Mouse (Mus musculus): ENCODE results near the gene Nt5c2. TPM values are rescaled to one million over a fixed set of nuclear protein-coding genes. Genes with fewer than 3 reads are reported as not detected.

Gene Nt5c2
- 84.2 and 106 TPM in 2 replicates for polyA plus RNA-seq (2014; fragmentation: Nextera tagmentation; extraction: Ambion mirVana)

DNA sequence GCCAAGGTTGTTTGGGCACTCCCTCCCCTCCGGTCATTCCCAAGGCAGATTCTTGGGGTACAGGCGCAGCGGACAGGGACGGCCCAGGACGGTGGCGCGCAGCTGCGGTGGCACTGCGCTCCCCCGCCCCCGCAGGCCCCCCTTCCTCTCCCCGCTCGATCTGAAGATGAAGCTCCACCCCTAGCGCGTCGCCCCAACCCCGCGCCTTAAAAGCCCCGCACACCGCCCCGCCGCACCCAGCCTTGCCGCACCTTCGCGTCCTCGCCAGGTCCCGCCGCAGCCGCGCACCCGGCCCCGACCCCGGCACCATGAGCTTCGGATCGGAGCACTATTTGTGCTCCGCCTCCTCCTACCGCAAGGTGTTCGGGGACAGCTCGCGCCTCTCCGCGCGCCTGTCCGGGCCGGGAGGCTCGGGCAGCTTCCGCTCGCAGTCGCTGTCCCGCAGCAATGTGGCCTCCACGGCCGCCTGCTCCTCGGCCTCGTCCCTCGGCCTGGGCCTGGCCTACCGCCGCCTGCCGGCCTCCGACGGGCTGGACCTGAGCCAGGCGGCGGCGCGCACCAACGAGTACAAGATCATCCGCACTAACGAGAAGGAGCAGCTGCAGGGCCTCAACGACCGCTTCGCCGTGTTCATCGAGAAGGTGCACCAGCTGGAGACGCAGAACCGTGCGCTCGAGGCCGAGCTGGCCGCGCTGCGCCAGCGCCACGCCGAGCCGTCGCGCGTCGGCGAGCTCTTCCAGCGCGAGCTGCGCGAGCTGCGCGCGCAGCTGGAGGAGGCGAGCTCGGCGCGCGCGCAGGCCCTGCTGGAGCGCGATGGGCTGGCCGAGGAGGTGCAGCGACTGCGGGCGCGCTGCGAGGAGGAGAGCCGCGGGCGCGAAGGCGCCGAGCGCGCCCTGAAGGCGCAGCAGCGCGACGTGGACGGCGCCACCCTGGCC, at the start of gene Nt5c2, which contains the start of gene Ina:
Gene Nt5c2 (minus strand): TSS at position 707 of the 935 bp plus-strand sequence.
Gene Ina (plus strand): TSS at position 252 of the 935 bp plus-strand sequence.
- under 1% methylated on average over 120 of the region's 124 CpGs for WGBS
- H3K27me3 ChIP-seq (ENCODE audit: control insufficient read depth, insufficient read depth, low read length): peaks cover 38% of the 10 kb centered on the region
- H3K27ac ChIP-seq (ENCODE audit: low read length): no peak within 1 kb of the TSS; the same call in 1 of the 2 replicates
- H3K4me2 ChIP-seq (replicated peaks; ENCODE audit: low read depth, low read length): peak within 1 kb of the TSS; percentile 90
- peak; percentile 79 for ATAC-seq (ENCODE audit: insufficient number of reproducible peaks, insufficient read depth, low FRiP score, low read depth)
- H3K9me3 ChIP-seq (ENCODE audit: control insufficient read depth, low read depth, low read length): no peaks in the 10 kb centered on the region
- H3K9ac ChIP-seq (replicated peaks; ENCODE audit: low read depth, low read length): no peak within 1 kb of the TSS
- H3K36me3 ChIP-seq (ENCODE audit: control insufficient read depth, insufficient read depth, low read length): no peaks in the 10 kb centered on the region
- H3K4me3 ChIP-seq (ENCODE audit: low read depth, low read length): peak within 1 kb of the TSS; percentile 44
- peaks cover 11% of the 10 kb centered on the region; the same call in 1 of the 2 replicates for H3K4me1 ChIP-seq (ENCODE audit: control insufficient read depth, insufficient read depth, low read length)

DNA sequence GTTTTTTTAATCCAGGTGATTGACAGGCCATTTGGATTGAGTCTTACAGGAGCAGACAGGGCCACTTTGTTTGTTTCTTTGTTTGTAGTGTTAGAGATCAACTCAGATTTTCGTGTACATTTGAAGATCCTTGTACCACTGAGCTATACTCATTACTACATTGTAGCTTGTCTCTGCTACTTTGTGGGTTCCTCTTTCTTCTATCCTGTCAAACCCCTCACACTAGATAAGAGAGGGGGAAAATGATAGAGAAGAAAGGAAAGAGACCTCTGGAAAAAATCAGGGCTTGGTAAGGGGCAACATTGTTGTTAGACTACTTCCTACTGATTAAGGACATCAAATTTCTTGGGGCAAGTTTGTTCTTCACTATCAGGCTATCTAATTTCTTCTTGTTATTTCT, 42.7 kb upstream of the Nt5c2 start:
- Histone ChIP-seq H3K27ac (ENCODE audit: low read length) (no peak overlapping the region), H3K9me3 (ENCODE audit: control insufficient read depth, low read depth, low read length) (no peaks in the 10 kb centered on the region), H3K9ac (replicated peaks; ENCODE audit: low read depth, low read length) (no peak overlapping the region), H3K36me3 (ENCODE audit: control insufficient read depth, insufficient read depth, low read length) (no peaks in the 10 kb centered on the region), H3K4me3 (ENCODE audit: low read depth, low read length) (no peak overlapping the region), H3K4me2 (replicated peaks; ENCODE audit: low read depth, low read length) (no peak overlapping the region), H3K27me3 (ENCODE audit: control insufficient read depth, insufficient read depth, low read length) (no peaks in the 10 kb centered on the region), H3K4me1 (ENCODE audit: control insufficient read depth, insufficient read depth, low read length) (no peaks in the 10 kb centered on the region)
- 75% methylated on average over 1 of the region's 1 CpGs for WGBS
- no peak for ATAC-seq (ENCODE audit: insufficient number of reproducible peaks, insufficient read depth, low FRiP score, low read depth)

DNA sequence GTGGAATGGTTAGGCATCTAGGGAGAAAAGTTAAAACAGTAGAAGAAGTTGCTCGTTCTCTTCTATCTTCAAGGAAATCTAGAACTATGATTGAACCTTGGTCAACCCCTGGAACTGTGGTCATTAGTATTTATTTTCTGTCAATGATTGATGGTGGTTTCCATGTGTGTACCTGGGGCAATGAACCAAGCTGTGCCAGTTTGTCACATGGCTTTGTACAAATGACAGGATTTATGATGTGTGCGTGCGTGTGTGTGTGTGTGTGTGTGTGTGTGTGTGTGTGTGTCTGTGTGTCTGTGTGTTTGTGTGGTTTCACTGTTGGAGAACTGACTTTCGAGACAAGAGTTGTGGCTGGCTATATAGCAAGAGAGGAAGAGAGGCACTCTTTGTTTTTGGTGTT, 38.5 kb upstream of the Nt5c2 start:
- 72% methylated on average over 4 of the region's 4 CpGs for WGBS
- Histone ChIP-seq H3K9ac (replicated peaks; ENCODE audit: low read depth, low read length) (no peak overlapping the region), H3K27me3 (ENCODE audit: control insufficient read depth, insufficient read depth, low read length) (no peaks in the 10 kb centered on the region), H3K4me1 (ENCODE audit: control insufficient read depth, insufficient read depth, low read length) (peaks cover 12% of the 10 kb centered on the region; the same call in 1 of the 2 replicates), H3K4me2 (replicated peaks; ENCODE audit: low read depth, low read length) (no peak overlapping the region), H3K4me3 (ENCODE audit: low read depth, low read length) (no peak overlapping the region), H3K36me3 (ENCODE audit: control insufficient read depth, insufficient read depth, low read length) (no peaks in the 10 kb centered on the region), H3K9me3 (ENCODE audit: control insufficient read depth, low read depth, low read length) (no peaks in the 10 kb centered on the region), H3K27ac (ENCODE audit: low read length) (no peak overlapping the region)
- ATAC-seq (ENCODE audit: insufficient number of reproducible peaks, insufficient read depth, low FRiP score, low read depth): no peak

DNA sequence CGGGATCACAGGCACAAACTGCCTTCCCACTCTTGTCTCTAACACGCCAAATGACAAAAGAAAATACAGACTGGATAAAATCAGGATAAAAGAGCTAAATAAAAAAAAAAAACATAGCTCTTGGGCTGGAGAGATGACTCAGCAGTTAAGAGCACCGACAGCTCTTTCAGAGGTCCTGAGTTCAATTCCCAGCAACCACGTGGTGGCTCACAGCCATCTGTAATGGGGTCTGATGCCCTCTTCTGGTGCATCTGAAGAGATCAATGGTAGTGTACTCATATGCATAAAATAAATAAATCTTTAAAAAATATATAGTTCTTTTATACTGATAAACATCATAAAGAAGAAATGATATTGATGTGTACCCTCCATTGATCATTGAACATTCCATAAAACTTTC, 38.0 kb upstream of the Nt5c2 start:
- H3K36me3 ChIP-seq (ENCODE audit: control insufficient read depth, insufficient read depth, low read length): no peaks in the 10 kb centered on the region
- no peaks in the 10 kb centered on the region for H3K27me3 ChIP-seq (ENCODE audit: control insufficient read depth, insufficient read depth, low read length)
- no peak overlapping the region for H3K4me2 ChIP-seq (replicated peaks; ENCODE audit: low read depth, low read length)
- H3K27ac ChIP-seq (ENCODE audit: low read length): no peak overlapping the region
- H3K9ac ChIP-seq (replicated peaks; ENCODE audit: low read depth, low read length): no peak overlapping the region
- no peak for ATAC-seq (ENCODE audit: insufficient number of reproducible peaks, insufficient read depth, low FRiP score, low read depth)
- H3K9me3 ChIP-seq (ENCODE audit: control insufficient read depth, low read depth, low read length): no peaks in the 10 kb centered on the region
- WGBS: 82% methylated on average over 4 of the region's 4 CpGs
- H3K4me1 ChIP-seq (ENCODE audit: control insufficient read depth, insufficient read depth, low read length): peaks cover 12% of the 10 kb centered on the region; the same call in 1 of the 2 replicates
- no peak overlapping the region for H3K4me3 ChIP-seq (ENCODE audit: low read depth, low read length)

DNA sequence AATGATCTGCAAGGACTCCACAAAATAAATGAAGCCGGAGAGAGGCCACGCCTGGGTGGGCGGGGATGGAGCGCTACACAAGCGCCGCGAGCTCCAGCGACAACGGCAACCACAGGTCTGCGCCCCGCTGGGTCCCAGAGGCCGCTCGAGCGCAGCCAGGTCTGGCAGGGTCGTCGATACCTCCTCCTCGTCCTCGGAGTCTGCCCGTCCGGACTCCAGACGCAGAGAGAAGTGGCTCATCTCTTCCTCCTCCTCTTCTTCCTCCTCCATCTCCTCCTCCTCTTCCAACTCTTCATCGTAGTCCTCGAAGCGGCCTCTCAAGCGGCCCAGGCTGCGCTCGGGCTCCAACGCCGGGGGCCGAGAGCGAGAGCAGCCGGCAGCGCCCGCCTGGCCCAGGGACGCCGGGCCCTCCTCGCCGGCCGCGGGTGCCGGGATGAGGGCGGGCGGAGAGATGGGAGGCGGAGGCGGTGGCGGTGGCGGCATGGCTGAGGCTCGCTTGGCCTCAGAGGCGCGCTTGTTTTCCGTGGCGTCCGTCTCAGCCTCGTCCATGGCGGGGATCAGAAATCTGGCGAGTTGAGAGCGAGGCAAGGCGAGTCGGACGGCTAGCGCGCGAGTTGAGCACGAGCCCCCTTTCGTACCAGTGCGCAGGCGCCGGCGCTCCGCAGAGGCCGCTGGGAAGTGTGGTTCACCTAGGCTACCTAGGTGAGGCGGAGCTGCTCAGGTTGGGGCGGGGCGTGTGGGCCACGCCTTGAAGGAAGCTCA, 35.5 kb upstream of the Nt5c2 start, which contains the start of gene Pcgf6:
Gene Pcgf6 (minus strand): TSS at position 636 of the 762 bp plus-strand sequence.
- Histone ChIP-seq H3K27ac (ENCODE audit: low read length) (peak within 1 kb of the TSS; percentile 82), H3K4me3 (ENCODE audit: low read depth, low read length) (peak within 1 kb of the TSS; percentile 68), H3K9ac (replicated peaks; ENCODE audit: low read depth, low read length) (peak within 1 kb of the TSS; percentile 78), H3K4me1 (ENCODE audit: control insufficient read depth, insufficient read depth, low read length) (peaks cover 12% of the 10 kb centered on the region; the same call in 1 of the 2 replicates), H3K4me2 (replicated peaks; ENCODE audit: low read depth, low read length) (peak within 1 kb of the TSS; percentile 54), H3K27me3 (ENCODE audit: control insufficient read depth, insufficient read depth, low read length) (no peaks in the 10 kb centered on the region), H3K9me3 (ENCODE audit: control insufficient read depth, low read depth, low read length) (no peaks in the 10 kb centered on the region), H3K36me3 (ENCODE audit: control insufficient read depth, insufficient read depth, low read length) (0 out of 2 replicates have a peak, but pooled peaks cover 2% of the 10 kb centered on the region)
- peak; percentile 89 for ATAC-seq (ENCODE audit: insufficient number of reproducible peaks, insufficient read depth, low FRiP score, low read depth)
- WGBS: under 1% methylated on average over 75 of the region's 75 CpGs

DNA sequence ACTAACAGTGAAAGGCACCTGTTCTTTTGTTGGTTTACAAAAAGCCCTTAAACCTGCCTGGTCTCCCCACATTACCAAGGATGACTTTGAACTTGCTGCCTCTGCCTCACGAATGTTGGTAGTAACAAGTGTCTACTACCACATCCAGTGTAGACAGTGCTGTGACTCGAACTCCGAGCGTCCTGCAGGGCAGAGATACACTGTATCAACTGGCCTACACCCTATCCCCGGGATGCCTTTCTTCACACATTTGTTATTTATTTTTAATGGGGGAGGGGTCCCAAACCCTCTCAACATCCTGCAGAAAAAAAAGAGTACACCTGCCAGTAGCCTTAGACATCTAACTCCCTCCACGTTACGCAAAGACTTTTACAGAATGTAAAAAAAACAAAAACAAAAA, 34.9 kb upstream of the Nt5c2 start:
- no peaks in the 10 kb centered on the region for H3K27me3 ChIP-seq (ENCODE audit: control insufficient read depth, insufficient read depth, low read length)
- peaks cover 12% of the 10 kb centered on the region; the same call in 1 of the 2 replicates for H3K4me1 ChIP-seq (ENCODE audit: control insufficient read depth, insufficient read depth, low read length)
- no peaks in the 10 kb centered on the region for H3K9me3 ChIP-seq (ENCODE audit: control insufficient read depth, low read depth, low read length)
- 3% methylated on average over 7 of the region's 7 CpGs for WGBS
- H3K9ac ChIP-seq (replicated peaks; ENCODE audit: low read depth, low read length): no peak overlapping the region
- H3K36me3 ChIP-seq (ENCODE audit: control insufficient read depth, insufficient read depth, low read length): 0 out of 2 replicates have a peak, but pooled peaks cover 2% of the 10 kb centered on the region
- ATAC-seq (ENCODE audit: insufficient number of reproducible peaks, insufficient read depth, low FRiP score, low read depth): no peak
- H3K4me3 ChIP-seq (ENCODE audit: low read depth, low read length): peak overlapping the region; percentile 68
- peak overlapping the region; percentile 54 for H3K4me2 ChIP-seq (replicated peaks; ENCODE audit: low read depth, low read length)
- H3K27ac ChIP-seq (ENCODE audit: low read length): no peak overlapping the region

DNA sequence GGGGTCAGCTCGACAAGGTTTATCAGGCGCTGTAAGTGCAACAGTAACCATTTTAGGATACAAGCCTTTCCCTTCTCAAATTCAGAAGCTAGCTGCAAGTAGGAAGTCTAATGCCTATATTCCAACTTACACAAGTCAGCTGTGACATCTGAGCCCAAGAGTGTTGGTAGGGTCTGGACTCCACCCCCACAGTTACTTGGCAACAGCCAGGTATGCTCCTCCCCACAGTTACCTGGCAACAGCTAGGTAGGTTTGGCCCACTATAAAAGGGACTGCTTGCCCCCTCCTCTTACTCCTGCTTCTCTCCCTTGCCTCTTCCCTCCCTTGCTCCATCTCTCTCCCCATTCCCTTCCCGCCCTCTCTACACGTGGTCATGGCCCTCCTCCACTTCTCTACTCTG, 34.1 kb upstream of the Nt5c2 start:
- Histone ChIP-seq H3K4me1 (ENCODE audit: control insufficient read depth, insufficient read depth, low read length) (peaks cover 12% of the 10 kb centered on the region; the same call in 1 of the 2 replicates), H3K9ac (replicated peaks; ENCODE audit: low read depth, low read length) (no peak overlapping the region), H3K27me3 (ENCODE audit: control insufficient read depth, insufficient read depth, low read length) (no peaks in the 10 kb centered on the region), H3K4me3 (ENCODE audit: low read depth, low read length) (no peak overlapping the region), H3K4me2 (replicated peaks; ENCODE audit: low read depth, low read length) (peak overlapping the region; percentile 54; the same call in 1 of the 2 replicates), H3K9me3 (ENCODE audit: control insufficient read depth, low read depth, low read length) (no peaks in the 10 kb centered on the region), H3K27ac (ENCODE audit: low read length) (no peak overlapping the region), H3K36me3 (ENCODE audit: control insufficient read depth, insufficient read depth, low read length) (0 out of 2 replicates have a peak, but pooled peaks cover 2% of the 10 kb centered on the region)
- 57% methylated on average over 4 of the region's 4 CpGs for WGBS
- ATAC-seq (ENCODE audit: insufficient number of reproducible peaks, insufficient read depth, low FRiP score, low read depth): no peak

DNA sequence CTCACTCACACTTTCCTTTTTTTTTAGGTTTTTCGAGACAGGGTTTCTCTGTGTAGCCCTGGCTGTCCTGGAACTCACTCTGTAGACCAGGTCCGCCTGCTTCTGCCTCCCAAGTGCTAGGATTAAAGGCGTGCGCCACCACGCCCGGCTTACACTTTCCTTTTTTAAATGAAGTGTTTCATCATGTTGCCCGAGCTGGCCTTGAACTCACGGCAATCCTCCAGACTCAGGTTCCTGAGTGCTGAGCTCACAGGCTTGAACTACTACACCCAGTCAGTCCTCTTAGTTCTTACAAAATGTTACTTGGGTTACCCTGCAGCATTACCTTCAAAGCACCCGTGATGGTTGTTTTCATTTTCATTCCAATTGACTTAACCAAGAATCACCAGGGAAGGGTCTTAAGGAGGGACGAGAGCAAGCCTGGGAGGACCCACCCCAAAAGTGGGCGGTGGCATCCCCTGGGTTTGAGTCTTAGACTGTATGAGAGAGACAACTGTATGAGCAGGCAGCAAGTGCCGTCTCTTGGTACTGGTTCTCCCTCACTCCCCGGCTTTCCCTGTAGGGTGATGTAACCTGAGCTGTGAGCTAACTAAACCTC, 32.4 kb upstream of the Nt5c2 start:
- H3K4me2 ChIP-seq (replicated peaks; ENCODE audit: low read depth, low read length): no peak overlapping the region
- no peak overlapping the region for H3K9ac ChIP-seq (replicated peaks; ENCODE audit: low read depth, low read length)
- ATAC-seq (ENCODE audit: insufficient number of reproducible peaks, insufficient read depth, low FRiP score, low read depth): no peak
- no peaks in the 10 kb centered on the region for H3K27me3 ChIP-seq (ENCODE audit: control insufficient read depth, insufficient read depth, low read length)
- H3K36me3 ChIP-seq (ENCODE audit: control insufficient read depth, insufficient read depth, low read length): peaks cover 5% of the 10 kb centered on the region; the same call in 1 of the 2 replicates
- 81% methylated on average over 13 of the region's 13 CpGs for WGBS
- H3K9me3 ChIP-seq (ENCODE audit: control insufficient read depth, low read depth, low read length): no peaks in the 10 kb centered on the region
- peaks cover 12% of the 10 kb centered on the region; the same call in 1 of the 2 replicates for H3K4me1 ChIP-seq (ENCODE audit: control insufficient read depth, insufficient read depth, low read length)
- H3K27ac ChIP-seq (ENCODE audit: low read length): no peak overlapping the region
- H3K4me3 ChIP-seq (ENCODE audit: low read depth, low read length): no peak overlapping the region
